Mouse (Mus musculus) bone marrow, adult 2 months (tissue): Measurements from ENCODE around the gene Zfp786.

Source experiments
- CTCF ChIP-seq: fragments of 200-500 bp; IDR thresholded peaks from 2 replicates; pipeline ENCODE4 v1.5.1; 2011; ENCODE audit warnings: low read length, control low read depth; ENCODE audit not compliant: control insufficient read depth, insufficient read depth
- POLR2A ChIP-seq: fragments of 200-500 bp; IDR thresholded peaks from 2 replicates; pipeline ENCODE4 v1.6.1; 2011; ENCODE audit warnings: low read depth, mild to moderate bottlenecking, control low read depth, low read length, borderline replicate concordance; ENCODE audit not compliant: control insufficient read depth

- TF ChIP-seq POLR2A (no peak), CTCF (no peak)
These were observed 1.7 kb downstream of the Zfp786 start for GRCm38 (mm10) chr6:47828950-47829349.
